Mouse (Mus musculus) liver, adult 2 months (tissue): ENCODE data around the gene Taf8. TPM values are rescaled to one million over a fixed set of nuclear protein-coding genes. Genes with fewer than 3 reads are reported as not detected.
"Not testable (repeated sequence)": the region's sequence is repeated elsewhere in the genome, so short reads cannot be mapped to it uniquely, and the experiment has no call there.

Experiments used
- DNase-seq: peaks from one replicate; pipeline ENCODE4 v3.0.0-alpha.2; 2011; ENCODE audit warnings: low read depth, low spot score; ENCODE audit errors: extremely low read depth
- H3K27ac ChIP-seq: fragments of 200-500 bp; replicated peaks from 2 replicates; pipeline ENCODE4 v1.5.1; 2012; ENCODE audit warnings: low read depth, mild to moderate bottlenecking, control low read depth, inconsistent platforms, low read length; ENCODE audit not compliant: insufficient read depth
- H3K27me3 ChIP-seq: fragments of 200-500 bp; 2 replicates; pipeline ENCODE4 v1.6.1; 2012; ENCODE audit warnings: mild to moderate bottlenecking, moderate library complexity, low read length, inconsistent platforms; ENCODE audit not compliant: control insufficient read depth, insufficient read depth
- H3K36me3 ChIP-seq: fragments of 200-500 bp; 2 replicates; pipeline ENCODE4 v1.6.1; 2012; ENCODE audit warnings: low read length, inconsistent platforms; ENCODE audit not compliant: control insufficient read depth, insufficient read depth
- H3K4me1 ChIP-seq: fragments of 200-500 bp; 2 replicates; pipeline ENCODE4 v1.6.1; 2011; ENCODE audit warnings: low read length; ENCODE audit not compliant: control insufficient read depth, insufficient read depth
- H3K4me3 ChIP-seq: fragments of 200-500 bp; 2 replicates; pipeline ENCODE4 v1.5.1; 2011; ENCODE audit warnings: low read depth, mild to moderate bottlenecking, control low read depth, low read length, moderate library complexity; ENCODE audit not compliant: insufficient read depth
- H3K79me2 ChIP-seq: fragments of 200-500 bp; 2 replicates; pipeline ENCODE4 v1.6.1; 2012; ENCODE audit warnings: inconsistent platforms, mild to moderate bottlenecking, low read length, moderate library complexity; ENCODE audit not compliant: control insufficient read depth, insufficient read depth
- H3K9ac ChIP-seq: fragments of 200-500 bp; 2 replicates; pipeline ENCODE4 v1.6.1; 2012; ENCODE audit warnings: low read depth, mild to moderate bottlenecking, control low read depth, inconsistent platforms, low read length
- CTCF ChIP-seq: fragments of 200-500 bp; IDR thresholded peaks from 2 replicates; pipeline ENCODE4 v1.5.1; 2011; ENCODE audit warnings: low read depth, low read length, control low read depth
- POLR2A ChIP-seq: fragments of 200-500 bp; IDR thresholded peaks from 2 replicates; pipeline ENCODE4 v1.6.1; 2011; ENCODE audit warnings: low read length, control low read depth; ENCODE audit not compliant: insufficient read depth; ENCODE audit errors: extremely low read depth
- WGBS: fragments of 180-500 bp; shearing (Covaris S2); methylation state at CpG from one replicate; pipeline ENCODE4 v1.1.7; 2018; 5-methylcytosine and 5-hydroxymethylcytosine counted together
- polyA plus RNA-seq: library from polyadenylated mRNA; depleted of rRNA; stranded (reverse); fragments of >200 nt; gene quantifications from 2 replicates; pipeline ENCODE4 v1.2.3, GENCODE M21; 2012
- total RNA-seq: library from RNA; depleted of rRNA; stranded (reverse); fragments of >200 nt; gene quantifications from 2 replicates; pipeline ENCODE4 v1.2.3, GENCODE M21; 2014

Gene Taf8
- total and polyA plus RNA-seq, 2 experiments, result 8.2 to 9.6 TPM

- Histone ChIP-seq H3K36me3 (peaks cover 12% of the 10 kb centered on the region; the same call in 1 of the 2 replicates), H3K4me3 (no peak overlapping the region), H3K4me1 (peaks cover 25% of the 10 kb centered on the region), H3K9ac (no peak overlapping the region), H3K27ac (no peak overlapping the region), H3K79me2 (0 out of 2 replicates have a peak, but pooled peaks cover 7% of the 10 kb centered on the region), H3K27me3 (no peaks in the 10 kb centered on the region)
- TF ChIP-seq CTCF, result no peak
- TF ChIP-seq POLR2A, result no peak
- DNase-seq, result no peak
Observed at GRCm38 (mm10) chr17:47503689-47504088, 1.6 kb upstream of the Taf8 start.

GRCm38 (mm10) chr17:47502707-47503045 is 584 bp upstream of the Taf8 start:
- peaks cover 25% of the 10 kb centered on the region for H3K4me1 ChIP-seq
- not testable (repeated sequence) for DNase-seq, H3K27me3 ChIP-seq, H3K4me3 ChIP-seq, H3K79me2 ChIP-seq, H3K9ac ChIP-seq
- peak overlapping the region; percentile 56 for H3K27ac ChIP-seq
- peaks cover 18% of the 10 kb centered on the region; the same call in 1 of the 2 replicates for H3K36me3 ChIP-seq
- WGBS, result 75% methylated on average over 6 of the region's 6 CpGs

GRCm38 (mm10) chr17:47501531-47501930 is 561 bp downstream of the Taf8 start:
- Histone ChIP-seq H3K9ac (peak overlapping the region; percentile 24), H3K79me2 (0 out of 2 replicates have a peak, but pooled peaks cover 7% of the 10 kb centered on the region), H3K4me1 (peaks cover 20% of the 10 kb centered on the region), H3K4me3 (peak overlapping the region; percentile 62), H3K36me3 (peaks cover 22% of the 10 kb centered on the region; the same call in 1 of the 2 replicates), H3K27me3 (no peaks in the 10 kb centered on the region), H3K27ac (peak overlapping the region; percentile 9; the same call in 1 of the 2 replicates)
- no peak for TF ChIP-seq POLR2A
- no peak for TF ChIP-seq CTCF
- no peak for DNase-seq
- 1% methylated on average over 11 of the region's 11 CpGs for WGBS

- TF ChIP-seq POLR2A, result no peak
- TF ChIP-seq CTCF, result no peak
- Histone ChIP-seq H3K36me3 (peaks cover 38% of the 10 kb centered on the region; the same call in 1 of the 2 replicates), H3K79me2 (no peaks in the 10 kb centered on the region), H3K27ac (no peak overlapping the region), H3K27me3 (no peaks in the 10 kb centered on the region), H3K4me3 (no peak overlapping the region), H3K9ac (no peak overlapping the region), H3K4me1 (peaks cover 2% of the 10 kb centered on the region; the same call in 1 of the 2 replicates)
- 95% methylated on average over 11 of the region's 11 CpGs for WGBS
- no peak for DNase-seq
Observed at GRCm38 (mm10) chr17:47494132-47494531, 8.0 kb downstream of the Taf8 start.

- DNase-seq, result no peak
- TF ChIP-seq CTCF (no peak), POLR2A (no peak)
- peaks cover 39% of the 10 kb centered on the region; the same call in 1 of the 2 replicates for H3K36me3 ChIP-seq
- peaks cover 3% of the 10 kb centered on the region; the same call in 1 of the 2 replicates for H3K4me1 ChIP-seq
- H3K79me2 ChIP-seq, result no peaks in the 10 kb centered on the region
- no peak overlapping the region for H3K9ac ChIP-seq
- H3K27ac ChIP-seq, result no peak overlapping the region
- 68% methylated on average over 6 of the region's 6 CpGs for WGBS
- no peaks in the 10 kb centered on the region for H3K27me3 ChIP-seq
- H3K4me3 ChIP-seq, result no peak overlapping the region
Observed at GRCm38 (mm10) chr17:47493653-47494052, 8.4 kb downstream of the Taf8 start.

GRCm38 (mm10) chr17:47492731-47493130 is 9.4 kb downstream of the Taf8 start:
- Histone ChIP-seq H3K36me3 (peaks cover 33% of the 10 kb centered on the region; the same call in 1 of the 2 replicates), H3K9ac (no peak overlapping the region), H3K4me3 (no peak overlapping the region), H3K27me3 (no peaks in the 10 kb centered on the region), H3K27ac (no peak overlapping the region), H3K4me1 (peaks cover 3% of the 10 kb centered on the region; the same call in 1 of the 2 replicates), H3K79me2 (no peaks in the 10 kb centered on the region)
- TF ChIP-seq CTCF (no peak), POLR2A (no peak)
- WGBS, result 78% methylated on average over 6 of the region's 6 CpGs
- DNase-seq, result no peak
